ENCODE assay signal across 10 mouse cellular contexts in genomic region chr5:31252151-31252550, GRCm38 (mm10). TPM values are rescaled to one million over a fixed set of nuclear protein-coding genes. Genes with fewer than 3 reads are reported as not detected.
DNase-seq lines count a peak whose midpoint lies in the region; ATAC-seq lines count a peak whose summit lies in the region.
"Had no signal": no experiment of that assay in that cellular context is flagged by ENCODE, and none has a peak within 500 bp of the region (broad histone marks: within the 10 kb centered on the region; RNA-seq: fewer than 3 reads in every experiment).

No protein-coding gene starts in this region.

- peak overlapping the region; percentile 18; the same call in 1 of the 2 replicates for H3K4me3 ChIP-seq in forebrain, embryonic 11.5 days (ENCODE audit: low read depth, low read length)
- H3K4me3 ChIP-seq in forebrain, embryonic 16.5 days (replicated peaks; ENCODE audit: low read length), result no peak overlapping the region
- H3K4me3 ChIP-seq in midbrain, embryonic 10.5 days, result peak overlapping the region; percentile 33
- no peak overlapping the region for H3K4me3 ChIP-seq in midbrain, embryonic 14.5 days (replicated peaks; ENCODE audit: low read depth, low read length)
- H3K4me3 ChIP-seq in limb, embryonic 13.5 days, result peak overlapping the region; percentile 44

- no peak overlapping the region for H3K27ac ChIP-seq in forebrain, embryonic 11.5 days (ENCODE audit: low read depth, low read length)
- no peak overlapping the region for H3K27ac ChIP-seq in forebrain, embryonic 16.5 days (ENCODE audit: low read length)
- H3K27ac ChIP-seq in midbrain, embryonic 10.5 days (replicated peaks), result no peak overlapping the region; the same call in 1 of the 2 replicates
- H3K27ac ChIP-seq in midbrain, embryonic 14.5 days (replicated peaks; ENCODE audit: low read depth, low read length), result no peak overlapping the region
- peak overlapping the region; percentile 75; the same call in 1 of the 2 replicates for H3K27ac ChIP-seq in limb, embryonic 13.5 days

- peaks cover 10% of the 10 kb centered on the region; the same call in 1 of the 2 replicates for H3K36me3 ChIP-seq in forebrain, embryonic 11.5 days (ENCODE audit: control insufficient read depth, insufficient read depth, low read length)
- H3K36me3 ChIP-seq in forebrain, embryonic 16.5 days (ENCODE audit: control insufficient read depth, insufficient read depth), result peaks cover 25% of the 10 kb centered on the region
- H3K36me3 ChIP-seq in midbrain, embryonic 10.5 days, result peaks cover 95% of the 10 kb centered on the region
- peaks cover 94% of the 10 kb centered on the region for H3K36me3 ChIP-seq in midbrain, embryonic 14.5 days (ENCODE audit: control insufficient read depth, insufficient read depth, low read length)
- H3K36me3 ChIP-seq in limb, embryonic 13.5 days, result peaks cover 93% of the 10 kb centered on the region

- intact Hi-C loops in gastrocnemius, postnatal 36 days (cut with DNase I), result no loop called here

- no peak; the same call in 1 of the 2 replicates for ATAC-seq in forebrain, embryonic 11.5 days (replicated peaks; ENCODE audit: low FRiP score)
- ATAC-seq in forebrain, embryonic 16.5 days, result no peak
- ATAC-seq in midbrain, embryonic 14.5 days (ENCODE audit: low FRiP score, low TSS enrichment), result no peak
- ATAC-seq in limb, embryonic 13.5 days (ENCODE audit: low FRiP score, low read depth), result no peak; the same call in 1 of the 2 replicates

- H3K9me3 ChIP-seq in forebrain, embryonic 11.5 days (ENCODE audit: control insufficient read depth, low read length), result no peaks in the 10 kb centered on the region
- H3K9me3 ChIP-seq in forebrain, embryonic 16.5 days (ENCODE audit: control insufficient read depth, low read length), result no peaks in the 10 kb centered on the region
- no peaks in the 10 kb centered on the region for H3K9me3 ChIP-seq in midbrain, embryonic 10.5 days (replicated peaks)
- no peaks in the 10 kb centered on the region for H3K9me3 ChIP-seq in midbrain, embryonic 14.5 days (ENCODE audit: control insufficient read depth, low read length)
- no peaks in the 10 kb centered on the region for H3K9me3 ChIP-seq in limb, embryonic 13.5 days

- H3K4me1 ChIP-seq in forebrain, embryonic 11.5 days (replicated peaks; ENCODE audit: control insufficient read depth, insufficient read depth, low read length), result peaks cover 7% of the 10 kb centered on the region; the same call in 1 of the 2 replicates
- H3K4me1 ChIP-seq in forebrain, embryonic 16.5 days (replicated peaks; ENCODE audit: control insufficient read depth, insufficient read depth, low read length), result 0 out of 2 replicates have a peak, but pooled peaks cover 2% of the 10 kb centered on the region
- peaks cover 17% of the 10 kb centered on the region for H3K4me1 ChIP-seq in midbrain, embryonic 10.5 days
- H3K4me1 ChIP-seq in midbrain, embryonic 14.5 days (ENCODE audit: control insufficient read depth, insufficient read depth, low read length), result 0 out of 2 replicates have a peak, but pooled peaks cover 5% of the 10 kb centered on the region
- H3K4me1 ChIP-seq in limb, embryonic 13.5 days, result peaks cover 38% of the 10 kb centered on the region

- DNase-seq in forebrain, embryonic 11.5 days (ENCODE audit: low spot score), result no peak
- peak; percentile 31 for DNase-seq in midbrain, embryonic 10.5 days (ENCODE audit: low spot score)
- no peak for DNase-seq in midbrain, embryonic 14.5 days
- DNase-seq in testis, postnatal 10 days (ENCODE audit: low spot score), result peak; percentile 38
- no peak for DNase-seq in urinary bladder, postnatal 10 days (ENCODE audit: low spot score)
- DNase-seq in gastrocnemius, postnatal 36 days, result no peak
- DNase-seq: adrenal gland, postnatal 25 days had no signal

- no peak overlapping the region for H3K9ac ChIP-seq in forebrain, embryonic 11.5 days (ENCODE audit: low read length)
- H3K9ac ChIP-seq in forebrain, embryonic 16.5 days (replicated peaks; ENCODE audit: low read depth, low read length), result no peak overlapping the region
- H3K9ac ChIP-seq in midbrain, embryonic 14.5 days (replicated peaks; ENCODE audit: low read length), result no peak overlapping the region
- peak overlapping the region; percentile 65 for H3K9ac ChIP-seq in limb, embryonic 13.5 days

- H3K4me2 ChIP-seq in forebrain, embryonic 11.5 days (ENCODE audit: low read depth, low read length, severe bottlenecking), result peak overlapping the region; percentile 49; the same call in 1 of the 2 replicates
- no peak overlapping the region for H3K4me2 ChIP-seq in forebrain, embryonic 16.5 days (ENCODE audit: low read length)
- H3K4me2 ChIP-seq in midbrain, embryonic 14.5 days (ENCODE audit: low read length), result no peak overlapping the region; the same call in 1 of the 2 replicates
- peak overlapping the region; percentile 66 for H3K4me2 ChIP-seq in limb, embryonic 13.5 days (replicated peaks)

- H3K27me3 ChIP-seq in forebrain, embryonic 11.5 days (ENCODE audit: control insufficient read depth, insufficient read depth, low read length), result peaks cover 2% of the 10 kb centered on the region; the same call in 1 of the 2 replicates
- no peaks in the 10 kb centered on the region for H3K27me3 ChIP-seq in forebrain, embryonic 16.5 days (replicated peaks; ENCODE audit: control insufficient read depth, insufficient read depth, low read length)
- peaks cover 19% of the 10 kb centered on the region for H3K27me3 ChIP-seq in midbrain, embryonic 10.5 days (ENCODE audit: low read depth, poor library complexity, severe bottlenecking)
- H3K27me3 ChIP-seq in midbrain, embryonic 14.5 days (ENCODE audit: control insufficient read depth, insufficient read depth, low read length), result no peaks in the 10 kb centered on the region
- no peaks in the 10 kb centered on the region for H3K27me3 ChIP-seq in limb, embryonic 13.5 days

- WGBS in forebrain, embryonic 11.5 days, result 49% methylated on average over 10 of the region's 10 CpGs
- 62% methylated on average over 10 of the region's 10 CpGs for WGBS in forebrain, embryonic 16.5 days
- 43% methylated on average over 10 of the region's 10 CpGs for WGBS in midbrain, embryonic 10.5 days
- WGBS in midbrain, embryonic 14.5 days, result 67% methylated on average over 10 of the region's 10 CpGs
- WGBS in limb, embryonic 13.5 days, result 45% methylated on average over 10 of the region's 10 CpGs

RNA-seq across cellular contexts. Expression of gene Krtcap3, which starts 0.7 kb away (rescaled TPM):
- polyA plus RNA-seq in forebrain, embryonic 11.5 days (2014; fragmentation: Nextera tagmentation; extraction: Ambion mirVana), result 5.0 and 5.1 TPM in 2 replicates
- polyA plus RNA-seq in forebrain, embryonic 16.5 days (2015; fragmentation: Nextera tagmentation; extraction: Ambion mirVana), result 2.4 and 3.8 TPM in 2 replicates
- polyA plus RNA-seq in midbrain, embryonic 10.5 days (2016; fragmentation: Nextera tagmentation; extraction: Ambion mirVana), result 2.9 and 3.0 TPM in 2 replicates
- polyA plus RNA-seq in midbrain, embryonic 14.5 days (2014; fragmentation: Nextera tagmentation; extraction: Ambion mirVana), result 2.5 and 3.0 TPM in 2 replicates
- polyA plus RNA-seq in limb, embryonic 13.5 days (2015; fragmentation: Nextera tagmentation; extraction: Ambion mirVana), result 16.1 and 21.3 TPM in 2 replicates
- 1 to 10 TPM in 1 of 2 experiments, under 1 TPM in 1; 0.81 to 1.6 TPM for total RNA-seq in gastrocnemius, postnatal 36 days (2021)

RNA-seq across cellular contexts. Expression of gene Gm9970, which starts 11.1 kb away (rescaled TPM):
- 0.92 TPM in 1 of 2 replicates, not detected in the other for polyA plus RNA-seq in forebrain, embryonic 11.5 days (2014; fragmentation: Nextera tagmentation; extraction: Ambion mirVana)
- 0.99 TPM in 1 of 2 replicates, not detected in the other for polyA plus RNA-seq in forebrain, embryonic 16.5 days (2015; fragmentation: Nextera tagmentation; extraction: Ambion mirVana)
- polyA plus RNA-seq in midbrain, embryonic 10.5 days (2016; fragmentation: Nextera tagmentation; extraction: Ambion mirVana), result 0.23 and 0.36 TPM in 2 replicates
- 0.72 and 0.74 TPM in 2 replicates for polyA plus RNA-seq in midbrain, embryonic 14.5 days (2014; fragmentation: Nextera tagmentation; extraction: Ambion mirVana)
- 0.38 and 0.48 TPM in 2 replicates for polyA plus RNA-seq in limb, embryonic 13.5 days (2015; fragmentation: Nextera tagmentation; extraction: Ambion mirVana)
- total RNA-seq in gastrocnemius, postnatal 36 days (2021), result not detected
- total RNA-seq: adrenal gland, postnatal 25 days; liver, adult 2 months had no signal
- polyA plus RNA-seq: liver, adult 2 months had no signal

RNA-seq across cellular contexts. Expression of gene Nrbp1, which starts 11.5 kb away (rescaled TPM):
- polyA plus RNA-seq in forebrain, embryonic 11.5 days (2014; fragmentation: Nextera tagmentation; extraction: Ambion mirVana), result 145 and 155 TPM in 2 replicates
- polyA plus RNA-seq in forebrain, embryonic 16.5 days (2015; fragmentation: Nextera tagmentation; extraction: Ambion mirVana), result 169 and 170 TPM in 2 replicates
- 160 and 171 TPM in 2 replicates for polyA plus RNA-seq in midbrain, embryonic 10.5 days (2016; fragmentation: Nextera tagmentation; extraction: Ambion mirVana)
- polyA plus RNA-seq in midbrain, embryonic 14.5 days (2014; fragmentation: Nextera tagmentation; extraction: Ambion mirVana), result 150 and 153 TPM in 2 replicates
- polyA plus RNA-seq in limb, embryonic 13.5 days (2015; fragmentation: Nextera tagmentation; extraction: Ambion mirVana), result 165 and 166 TPM in 2 replicates
- 10 to 100 TPM; 51.1 to 60.0 TPM for total RNA-seq in gastrocnemius, postnatal 36 days (2021)

RNA-seq across cellular contexts. Expression of gene Ppm1g, which starts 31.7 kb away (rescaled TPM):
- polyA plus RNA-seq in forebrain, embryonic 11.5 days (2014; fragmentation: Nextera tagmentation; extraction: Ambion mirVana), result 177 and 193 TPM in 2 replicates
- polyA plus RNA-seq in forebrain, embryonic 16.5 days (2015; fragmentation: Nextera tagmentation; extraction: Ambion mirVana), result 169 and 175 TPM in 2 replicates
- polyA plus RNA-seq in midbrain, embryonic 10.5 days (2016; fragmentation: Nextera tagmentation; extraction: Ambion mirVana), result 195 and 214 TPM in 2 replicates
- 162 and 163 TPM in 2 replicates for polyA plus RNA-seq in midbrain, embryonic 14.5 days (2014; fragmentation: Nextera tagmentation; extraction: Ambion mirVana)
- polyA plus RNA-seq in limb, embryonic 13.5 days (2015; fragmentation: Nextera tagmentation; extraction: Ambion mirVana), result 131 and 133 TPM in 2 replicates
- 10 to 100 TPM; 33.9 to 47.2 TPM for total RNA-seq in gastrocnemius, postnatal 36 days (2021)

RNA-seq across cellular contexts. Expression of gene Ift172, which starts 38.8 kb away (rescaled TPM):
- 42.6 and 50.4 TPM in 2 replicates for polyA plus RNA-seq in forebrain, embryonic 11.5 days (2014; fragmentation: Nextera tagmentation; extraction: Ambion mirVana)
- 34.2 and 39.4 TPM in 2 replicates for polyA plus RNA-seq in forebrain, embryonic 16.5 days (2015; fragmentation: Nextera tagmentation; extraction: Ambion mirVana)
- 33.8 and 40.6 TPM in 2 replicates for polyA plus RNA-seq in midbrain, embryonic 10.5 days (2016; fragmentation: Nextera tagmentation; extraction: Ambion mirVana)
- polyA plus RNA-seq in midbrain, embryonic 14.5 days (2014; fragmentation: Nextera tagmentation; extraction: Ambion mirVana), result 26.7 and 28.1 TPM in 2 replicates
- polyA plus RNA-seq in limb, embryonic 13.5 days (2015; fragmentation: Nextera tagmentation; extraction: Ambion mirVana), result 37.8 and 45.0 TPM in 2 replicates
- 10 to 100 TPM; 20.3 to 26.3 TPM for total RNA-seq in gastrocnemius, postnatal 36 days (2021)

Comparison
In these comparisons a context has a peak if more than half of its experiments do, and no peak if none do; other contexts are left out.
1. DNase-seq: peak in midbrain, embryonic 10.5 days (single experiment) and testis, postnatal 10 days (single experiment); none in forebrain, embryonic 11.5 days (single experiment), midbrain, embryonic 14.5 days (single experiment), urinary bladder, postnatal 10 days (single experiment) and gastrocnemius, postnatal 36 days (0 of 2).
2. H3K4me2 ChIP-seq: peak in forebrain, embryonic 11.5 days (single experiment) and limb, embryonic 13.5 days (single experiment); none in forebrain, embryonic 16.5 days (single experiment) and midbrain, embryonic 14.5 days (single experiment).
3. H3K4me3 ChIP-seq: peak in forebrain, embryonic 11.5 days (single experiment), midbrain, embryonic 10.5 days (single experiment) and limb, embryonic 13.5 days (single experiment); none in forebrain, embryonic 16.5 days (single experiment) and midbrain, embryonic 14.5 days (single experiment).